11 mouse cellular contexts compared by ENCODE assay signal in genomic region chr13:99447002-99447401, GRCm38 (mm10).
DNase-seq lines count a peak whose midpoint lies in the region; ATAC-seq and TF ChIP-seq lines count a peak whose summit lies in the region.
"Had no signal": no experiment of that assay in that cellular context is flagged by ENCODE, and none has a peak within 500 bp of the region (broad histone marks: within the 10 kb centered on the region; RNA-seq: fewer than 3 reads in every experiment).

No protein-coding gene starts in this region.

- 75% methylated on average over 7 of the region's 7 CpGs for WGBS in heart, postnatal 0 days
- WGBS in forebrain, embryonic 11.5 days, result 66% methylated on average over 7 of the region's 7 CpGs
- 25% methylated on average over 7 of the region's 7 CpGs for WGBS in hindbrain, embryonic 16.5 days
- 60% methylated on average over 7 of the region's 7 CpGs for WGBS in neural tube, embryonic 12.5 days

- no peak overlapping the region for H3K4me2 ChIP-seq in heart, postnatal 0 days (ENCODE audit: low read depth, low read length)
- H3K4me2 ChIP-seq in forebrain, embryonic 11.5 days (ENCODE audit: low read depth, low read length, severe bottlenecking), result peak overlapping the region; percentile 35; the same call in 1 of the 2 replicates
- peak overlapping the region; percentile 33 for H3K4me2 ChIP-seq in hindbrain, embryonic 16.5 days (ENCODE audit: low read length)
- peak overlapping the region; percentile 46 for H3K4me2 ChIP-seq in neural tube, embryonic 12.5 days (replicated peaks)

- intact Hi-C loops in heart, postnatal 10 days (cut with DNase I), result no loop called here

- H3K27ac ChIP-seq in heart, postnatal 0 days (ENCODE audit: low read depth), result peak overlapping the region; percentile 23; the same call in 1 of the 2 replicates
- peak overlapping the region; percentile 98 for H3K27ac ChIP-seq in forebrain, embryonic 11.5 days (ENCODE audit: low read depth, low read length)
- peak overlapping the region; percentile 59 for H3K27ac ChIP-seq in hindbrain, embryonic 16.5 days (ENCODE audit: low read depth, low read length)
- peak overlapping the region; percentile 57 for H3K27ac ChIP-seq in neural tube, embryonic 12.5 days
- H3K27ac ChIP-seq: heart, embryonic 10.5 days had no signal

- no peak for TF ChIP-seq EP300 in heart, postnatal 0 days (IDR thresholded peaks at IDR 0.05; ENCODE audit: low read depth)

- 0 out of 2 replicates have a peak, but pooled peaks cover 9% of the 10 kb centered on the region for H3K4me1 ChIP-seq in heart, postnatal 0 days (ENCODE audit: control insufficient read depth, insufficient read depth)
- peaks cover 33% of the 10 kb centered on the region for H3K4me1 ChIP-seq in forebrain, embryonic 11.5 days (replicated peaks; ENCODE audit: control insufficient read depth, insufficient read depth, low read length)
- H3K4me1 ChIP-seq in hindbrain, embryonic 16.5 days (ENCODE audit: control insufficient read depth, insufficient read depth, low read depth, low read length), result peaks cover 77% of the 10 kb centered on the region
- peaks cover 74% of the 10 kb centered on the region for H3K4me1 ChIP-seq in neural tube, embryonic 12.5 days

- H3K9ac ChIP-seq in heart, postnatal 0 days (replicated peaks; ENCODE audit: low read depth, low read length), result no peak overlapping the region
- H3K9ac ChIP-seq in forebrain, embryonic 11.5 days (ENCODE audit: low read length), result peak overlapping the region; percentile 39
- peak overlapping the region; percentile 8 for H3K9ac ChIP-seq in hindbrain, embryonic 16.5 days (ENCODE audit: low read depth, low read length)
- H3K9ac ChIP-seq in neural tube, embryonic 12.5 days, result peak overlapping the region; percentile 44; the same call in 1 of the 2 replicates

- no peak for TF ChIP-seq CTCF in heart, postnatal 0 days (IDR thresholded peaks at IDR 0.05; ENCODE audit: low read depth)

- DNase-seq in heart, postnatal 0 days (ENCODE audit: low spot score), result no peak
- DNase-seq in heart, postnatal 10 days, result no peak
- no peak for DNase-seq in forebrain, embryonic 11.5 days (ENCODE audit: low spot score)
- DNase-seq in frontal cortex, postnatal 36 days (ENCODE audit: low spot score in 2 of 2), result no peak
- DNase-seq in kidney, postnatal 4 days, result no peak
- no peak for DNase-seq in right cerebral cortex, postnatal 14 days
- DNase-seq: kidney, adult 18-20 months; thymus, postnatal 36 days had no signal

- H3K36me3 ChIP-seq in heart, postnatal 0 days (replicated peaks; ENCODE audit: control insufficient read depth, insufficient read depth, low read length), result peaks cover 5% of the 10 kb centered on the region; the same call in 1 of the 2 replicates
- H3K36me3 ChIP-seq in forebrain, embryonic 11.5 days (ENCODE audit: control insufficient read depth, insufficient read depth, low read length), result no peaks in the 10 kb centered on the region
- no peaks in the 10 kb centered on the region for H3K36me3 ChIP-seq in hindbrain, embryonic 16.5 days (ENCODE audit: control insufficient read depth, insufficient read depth, low read length)
- H3K36me3 ChIP-seq in neural tube, embryonic 12.5 days, result peaks cover 9% of the 10 kb centered on the region

- H3K27me3 ChIP-seq in heart, postnatal 0 days (ENCODE audit: control insufficient read depth, insufficient read depth, low read length), result no peaks in the 10 kb centered on the region
- no peaks in the 10 kb centered on the region for H3K27me3 ChIP-seq in forebrain, embryonic 11.5 days (ENCODE audit: control insufficient read depth, insufficient read depth, low read length)
- no peaks in the 10 kb centered on the region for H3K27me3 ChIP-seq in hindbrain, embryonic 16.5 days (replicated peaks; ENCODE audit: control insufficient read depth, insufficient read depth, low read length)
- no peaks in the 10 kb centered on the region for H3K27me3 ChIP-seq in neural tube, embryonic 12.5 days (replicated peaks)

- H3K4me3 ChIP-seq in heart, postnatal 0 days (ENCODE audit: low read depth, low read length), result no peak overlapping the region
- peak overlapping the region; percentile 9 for H3K4me3 ChIP-seq in forebrain, embryonic 11.5 days (ENCODE audit: low read depth, low read length)
- H3K4me3 ChIP-seq in hindbrain, embryonic 16.5 days (ENCODE audit: low read length), result no peak overlapping the region
- H3K4me3 ChIP-seq in neural tube, embryonic 12.5 days, result no peak overlapping the region
- H3K4me3 ChIP-seq: heart, embryonic 10.5 days had no signal

- no peaks in the 10 kb centered on the region for H3K9me3 ChIP-seq in heart, postnatal 0 days (replicated peaks; ENCODE audit: control insufficient read depth, low read length)
- no peaks in the 10 kb centered on the region for H3K9me3 ChIP-seq in forebrain, embryonic 11.5 days (ENCODE audit: control insufficient read depth, low read length)
- H3K9me3 ChIP-seq in hindbrain, embryonic 16.5 days (ENCODE audit: control insufficient read depth, low read length), result no peaks in the 10 kb centered on the region
- no peaks in the 10 kb centered on the region for H3K9me3 ChIP-seq in neural tube, embryonic 12.5 days
- H3K9me3 ChIP-seq: heart, embryonic 10.5 days had no signal

- no peak for ATAC-seq in heart, postnatal 0 days (ENCODE audit: insufficient read depth, low read depth)
- ATAC-seq in forebrain, embryonic 11.5 days (replicated peaks; ENCODE audit: low FRiP score), result no peak
- ATAC-seq in hindbrain, embryonic 16.5 days, result no peak
- no peak for ATAC-seq in neural tube, embryonic 12.5 days (ENCODE audit: low FRiP score, low read depth)

Comparison
In these comparisons a context has a peak if more than half of its experiments do, and no peak if none do; other contexts are left out.
1. H3K27ac ChIP-seq: peak in every context shown above with its lines; median percentile 98 in forebrain, embryonic 11.5 days; 59 in hindbrain, embryonic 16.5 days; 57 in neural tube, embryonic 12.5 days; 23 in heart, postnatal 0 days.